Comparison of ENCODE assay signal across 9 mouse cellular contexts in genomic region chr17:47925988-47926387, GRCm38 (mm10). TPM values are rescaled to one million over a fixed set of nuclear protein-coding genes. Genes with fewer than 3 reads are reported as not detected.
A peak's percentile ranks its signal among the peaks of the same experiment; 100 is the strongest.
DNase-seq lines count a peak whose midpoint lies in the region; ATAC-seq and TF ChIP-seq lines count a peak whose summit lies in the region.
"Had no signal": no experiment of that assay in that cellular context is flagged by ENCODE, and none has a peak within 500 bp of the region (broad histone marks: within the 10 kb centered on the region; RNA-seq: fewer than 3 reads in every experiment).

No protein-coding gene starts in this region.

- no peak overlapping the region for H3K27ac ChIP-seq in kidney, embryonic 14.5 days (ENCODE audit: low read depth, low read length)
- no peak overlapping the region for H3K27ac ChIP-seq in MEL (ENCODE audit: control insufficient read depth, low read depth, low read length)
- no peak overlapping the region for H3K27ac ChIP-seq in hindbrain, embryonic 15.5 days (replicated peaks)

- 20% methylated on average over 10 of the region's 10 CpGs for WGBS in kidney, embryonic 14.5 days
- 29% methylated on average over 10 of the region's 10 CpGs for WGBS in hindbrain, embryonic 15.5 days

- peaks cover 28% of the 10 kb centered on the region for H3K4me1 ChIP-seq in kidney, embryonic 14.5 days (ENCODE audit: control insufficient read depth, insufficient read depth, low read length)
- H3K4me1 ChIP-seq in MEL (ENCODE audit: control insufficient read depth in 1 of 2, insufficient read depth in 2 of 2, low read length in 2 of 2) = peaks cover 0 to 11% of the 10 kb centered on the region in 2 experiments; a peak in 1 of 4 replicates
- peaks cover 35% of the 10 kb centered on the region for H3K4me1 ChIP-seq in hindbrain, embryonic 15.5 days (replicated peaks)

- H3K4me3 ChIP-seq in kidney, embryonic 14.5 days (ENCODE audit: low read length) = no peak overlapping the region; the same call in 1 of the 2 replicates
- peak overlapping the region in 1 of 2 experiments; percentile 96; a peak in 1 of 4 replicates for H3K4me3 ChIP-seq in MEL (ENCODE audit: control insufficient read depth in 1 of 2, insufficient read depth in 1 of 2, low read depth in 2 of 2, low read length in 2 of 2)
- H3K4me3 ChIP-seq in hindbrain, embryonic 15.5 days = no peak overlapping the region

- H3K4me2 ChIP-seq in kidney, embryonic 14.5 days (replicated peaks; ENCODE audit: low read depth, low read length) = peak overlapping the region; percentile 88; the same call in 1 of the 2 replicates
- H3K4me2 ChIP-seq in hindbrain, embryonic 15.5 days = 0 out of 2 replicates have a peak overlapping the region, but pooled peaks have one; percentile 98

- no peak for TF ChIP-seq EP300 in MEL (IDR thresholded peaks at IDR 0.05; ENCODE audit: low read depth in 1 of 2, low read length in 2 of 2)

- H3K36me3 ChIP-seq in kidney, embryonic 14.5 days (ENCODE audit: control insufficient read depth, insufficient read depth, low read length) = no peaks in the 10 kb centered on the region
- 0 out of 4 replicates have a peak, but pooled peaks cover 0 to 3% of the 10 kb centered on the region in 2 experiments for H3K36me3 ChIP-seq in MEL (ENCODE audit: control insufficient read depth in 1 of 2, insufficient read depth in 2 of 2, low read length in 2 of 2)
- no peaks in the 10 kb centered on the region for H3K36me3 ChIP-seq in hindbrain, embryonic 15.5 days

- no peak for TF ChIP-seq RAD21 in MEL (IDR thresholded peaks at IDR 0.05; ENCODE audit: low read depth, low read length)

- no peak for TF ChIP-seq CTCF in MEL (IDR thresholded peaks at IDR 0.05 in 2 of 3, conservative IDR thresholded peaks at IDR 0.05 in 1 of 3; ENCODE audit: control insufficient read depth in 1 of 3, insufficient read depth in 1 of 3, low read depth in 2 of 3, low read length in 3 of 3, poor library complexity in 1 of 3, severe bottlenecking in 1 of 3)

- H3K9me3 ChIP-seq in kidney, embryonic 14.5 days (ENCODE audit: control insufficient read depth, low read length) = no peaks in the 10 kb centered on the region
- H3K9me3 ChIP-seq in MEL (replicated peaks; ENCODE audit: insufficient read depth, low read length) = no peaks in the 10 kb centered on the region
- H3K9me3 ChIP-seq in hindbrain, embryonic 15.5 days = no peaks in the 10 kb centered on the region

- TF ChIP-seq POLR2A in MEL (IDR thresholded peaks at IDR 0.05; ENCODE audit: control insufficient read depth in 1 of 2, insufficient read depth in 1 of 2, low read depth in 1 of 2, low read length in 2 of 2, poor library complexity in 1 of 2) = no peak

- no peak for DNase-seq in kidney, adult 8-10 months
- peak; percentile 41 for DNase-seq in MEL (ENCODE audit: low read depth, low spot score)
- peak; percentile 43 for DNase-seq in lung, postnatal 10 days
- DNase-seq in adrenal gland, adult 18-20 months (ENCODE audit: low spot score in 2 of 2) = no peak
- DNase-seq in frontal cortex, postnatal 25 days (ENCODE audit: low spot score in 2 of 2) = no peak
- DNase-seq in left cerebral cortex, postnatal 14 days (ENCODE audit: low spot score in 2 of 2) = no peak
- DNase-seq: cerebellum, postnatal 10 days had no signal

- H3K9ac ChIP-seq in kidney, embryonic 14.5 days (ENCODE audit: low read depth, low read length) = no peak overlapping the region
- peak overlapping the region; percentile 99 for H3K9ac ChIP-seq in MEL (ENCODE audit: control insufficient read depth, low read depth, low read length, poor library complexity, severe bottlenecking)
- H3K9ac ChIP-seq in hindbrain, embryonic 15.5 days = no peak overlapping the region

- no peaks in the 10 kb centered on the region for H3K27me3 ChIP-seq in kidney, embryonic 14.5 days (ENCODE audit: control insufficient read depth, insufficient read depth, low read length)
- no peaks in the 10 kb centered on the region for H3K27me3 ChIP-seq in MEL (ENCODE audit: control insufficient read depth in 1 of 2, insufficient read depth in 2 of 2, low read length in 2 of 2)
- peaks cover 24% of the 10 kb centered on the region for H3K27me3 ChIP-seq in hindbrain, embryonic 15.5 days

- intact Hi-C loops in left cerebral cortex, postnatal 14 days (cut with DNase I) = loop anchor here (1.0 kb wide), 1 partner anchor 116 kb away; no protein-coding TSS in a partner anchor

- peaks cover 31% of the 10 kb centered on the region for H3K79me2 ChIP-seq in MEL (ENCODE audit: control insufficient read depth, insufficient read depth, low read length, poor library complexity)

- ATAC-seq in kidney, embryonic 14.5 days (ENCODE audit: low FRiP score, low TSS enrichment) = no peak
- ATAC-seq in hindbrain, embryonic 15.5 days (ENCODE audit: low FRiP score, low read depth) = no peak

TF ChIP-seq in MEL, 35 proteins besides CTCF, POLR2A, EP300 and RAD21:
- TF ChIP-seq ZC3H11A (IDR thresholded peaks at IDR 0.05; ENCODE audit: low read depth, low read length) (no peak), MXI1 (IDR thresholded peaks at IDR 0.05; ENCODE audit: low read depth, low read length) (no peak), POLR2AphosphoS5 (IDR thresholded peaks at IDR 0.05; ENCODE audit: borderline replicate concordance, low read depth, low read length) (no peak), MAX (IDR thresholded peaks at IDR 0.05; ENCODE audit: low read length) (no peak), MAFK (IDR thresholded peaks at IDR 0.05; ENCODE audit: borderline replicate concordance, low read depth, low read length) (no peak), SIN3A (IDR thresholded peaks at IDR 0.05; ENCODE audit: low read length) (no peak), RCOR1 (IDR thresholded peaks at IDR 0.05; ENCODE audit: low read depth, low read length) (no peak), CHD1 (IDR thresholded peaks at IDR 0.05; ENCODE audit: low read depth, low read length) (no peak), TBP (IDR thresholded peaks at IDR 0.05; ENCODE audit: low read depth, low read length) (no peak), TCF12 (IDR thresholded peaks at IDR 0.05; ENCODE audit: low read depth, low read length) (no peak), CHD2 (IDR thresholded peaks at IDR 0.05; ENCODE audit: low read length) (no peak), ZKSCAN1 (IDR thresholded peaks at IDR 0.05; ENCODE audit: low read depth, low read length) (no peak), JUND (IDR thresholded peaks at IDR 0.05; ENCODE audit: low read depth, low read length) (no peak), BHLHE40 (IDR thresholded peaks at IDR 0.05; ENCODE audit: borderline replicate concordance, low read depth, low read length) (no peak), MEF2A (IDR thresholded peaks at IDR 0.05; ENCODE audit: extremely low read depth, insufficient replicate concordance, low read depth, low read length, poor library complexity, severe bottlenecking) (no peak), ZNF384 (IDR thresholded peaks at IDR 0.05; ENCODE audit: low read depth, low read length) (no peak), SMC3 (IDR thresholded peaks at IDR 0.05; ENCODE audit: low read depth, low read length) (no peak), USF2 (IDR thresholded peaks at IDR 0.05; ENCODE audit: borderline replicate concordance in 1 of 2, insufficient read depth in 1 of 2, low read depth in 1 of 2, low read length in 2 of 2) (no peak), UBTF (IDR thresholded peaks at IDR 0.05; ENCODE audit: borderline replicate concordance, insufficient read depth, low read depth, low read length) (no peak), MYC (IDR thresholded peaks at IDR 0.05; ENCODE audit: low read depth, low read length) (no peak)

RNA-seq across cellular contexts. Expression of gene Foxp4, which starts 1.5 kb away (rescaled TPM):
- 23.9 and 25.4 TPM in 2 replicates for polyA plus RNA-seq in kidney, embryonic 14.5 days (2014; fragmentation: Nextera tagmentation; extraction: Ambion mirVana)
- 6.6 and 7.1 TPM in 2 replicates for total RNA-seq in MEL (2012; rRNA removed)
- polyA plus RNA-seq in MEL (2012; ENCODE audit: insufficient read depth in 1 of 2, insufficient read length in 2 of 2, low read depth in 1 of 2, low replicate concordance in 2 of 2, missing spikeins in 1 of 2) = 10 to 100 TPM in 1 of 2 experiments, not detected in 1; 50.5 TPM
- polyA plus RNA-seq in hindbrain, embryonic 15.5 days (2015; fragmentation: Nextera tagmentation; extraction: Ambion mirVana) = 34.3 and 42.2 TPM in 2 replicates
- total RNA-seq in adrenal gland, adult 18-20 months (2021) = 10 to 100 TPM; 20.0 to 26.1 TPM
- total RNA-seq in left cerebral cortex, postnatal 14 days (2021) = 10 to 100 TPM; 43.1 to 55.1 TPM

Comparison
In these comparisons a context has a peak if more than half of its experiments do, and no peak if none do; other contexts are left out.
1. DNase-seq: peak in MEL (single experiment) and lung, postnatal 10 days (single experiment); none in kidney, adult 8-10 months (0 of 2), adrenal gland, adult 18-20 months (0 of 2), frontal cortex, postnatal 25 days (0 of 2) and left cerebral cortex, postnatal 14 days (0 of 2).